Mouse (Mus musculus) heart, adult 11 months (tissue): ENCODE results near the gene Scd4.

Source experiments
- DNase-seq: peaks from one replicate; pipeline ENCODE4 v3.0.0; 2022

The Scd4 gene

DNA sequence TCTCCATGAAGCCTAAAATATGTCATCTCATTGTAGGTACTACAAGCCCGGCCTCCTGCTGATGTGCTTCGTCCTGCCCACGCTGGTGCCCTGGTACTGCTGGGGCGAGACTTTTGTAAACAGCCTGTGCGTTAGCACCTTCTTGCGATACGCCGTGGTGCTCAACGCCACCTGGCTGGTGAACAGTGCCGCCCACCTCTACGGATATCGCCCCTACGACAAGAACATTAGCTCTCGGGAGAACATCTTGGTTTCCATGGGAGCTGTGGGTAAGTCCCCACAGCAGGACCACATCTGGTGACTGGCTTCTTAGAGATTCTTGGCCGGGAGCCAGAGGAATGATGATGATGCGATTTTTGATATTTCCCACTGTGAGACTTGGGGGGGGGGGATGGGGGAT lies 31.7 kb upstream of the Scd4 start:
- DNase-seq = peak; percentile 92

DNA sequence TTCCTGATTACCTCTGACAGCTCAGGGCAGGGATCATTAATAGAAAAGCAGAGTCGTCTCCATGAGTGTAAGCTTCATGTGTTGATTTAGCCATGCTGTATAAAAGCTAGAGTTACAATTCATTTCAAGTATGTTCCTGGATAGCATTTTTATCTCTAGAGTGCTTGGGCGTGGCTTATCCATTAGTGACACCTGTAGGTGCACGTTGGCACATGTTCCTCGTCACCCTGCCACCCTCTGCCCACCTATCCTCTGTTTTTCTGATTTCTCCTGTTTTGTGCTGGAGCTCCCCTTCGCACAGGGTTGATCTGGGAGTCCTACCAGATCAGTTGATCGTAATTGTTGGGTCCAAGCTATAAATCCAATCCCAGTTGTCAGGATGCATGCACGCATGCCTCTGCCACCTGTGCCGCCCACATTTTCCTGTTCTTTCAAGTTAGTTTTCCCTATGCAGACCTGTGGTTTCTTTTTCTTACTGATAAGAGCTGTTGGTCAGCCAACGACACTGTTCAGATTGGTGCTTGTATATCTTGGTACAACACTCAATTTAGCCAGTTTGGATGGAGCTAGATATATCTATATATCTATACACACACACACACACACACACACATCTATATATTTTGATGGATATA lies 31.1 kb upstream of the Scd4 start:
- DNase-seq = peak; percentile 76

DNA sequence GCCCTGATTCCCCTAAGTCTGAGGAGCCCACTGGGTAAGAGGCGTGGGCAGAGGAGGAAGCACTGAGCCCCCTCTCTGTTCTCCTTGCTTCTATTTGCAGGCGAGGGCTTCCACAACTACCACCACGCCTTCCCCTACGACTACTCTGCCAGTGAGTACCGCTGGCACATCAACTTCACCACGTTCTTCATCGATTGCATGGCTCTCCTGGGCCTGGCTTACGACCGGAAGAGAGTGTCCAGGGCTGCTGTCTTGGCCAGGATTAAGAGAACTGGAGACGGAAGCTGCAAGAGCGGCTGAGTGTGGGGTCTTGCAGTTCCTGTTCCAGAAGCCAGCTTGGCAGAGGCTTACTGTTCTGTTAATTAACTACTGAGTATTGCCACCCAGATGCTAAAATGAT lies 30.0 kb upstream of the Scd4 start:
- peak; percentile 90 for DNase-seq

DNA sequence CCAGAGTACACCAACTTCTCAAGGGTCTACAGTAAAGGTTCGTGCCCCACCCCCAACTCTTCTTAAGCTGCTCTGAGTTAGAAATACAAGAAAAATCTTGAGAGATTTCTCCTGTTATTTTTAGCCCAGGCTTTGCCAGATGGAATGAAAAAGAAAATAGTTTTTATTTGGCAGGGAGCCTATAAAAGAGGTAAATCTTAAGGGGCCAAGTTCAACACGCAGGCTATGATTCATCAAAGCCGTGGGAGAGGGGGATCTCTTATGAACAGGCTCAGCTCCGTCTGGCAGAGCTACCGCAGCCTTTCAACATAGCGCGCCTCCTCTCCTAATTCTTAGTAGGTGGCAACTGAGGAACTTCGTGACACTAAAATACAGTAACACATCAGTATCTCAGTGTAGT lies 29.4 kb upstream of the Scd4 start:
- DNase-seq = peak; percentile 87

GRCm38 (mm10) chr19:44304419-44304818 lies 28.5 kb upstream of the Scd4 start:
- no peak for DNase-seq

DNA sequence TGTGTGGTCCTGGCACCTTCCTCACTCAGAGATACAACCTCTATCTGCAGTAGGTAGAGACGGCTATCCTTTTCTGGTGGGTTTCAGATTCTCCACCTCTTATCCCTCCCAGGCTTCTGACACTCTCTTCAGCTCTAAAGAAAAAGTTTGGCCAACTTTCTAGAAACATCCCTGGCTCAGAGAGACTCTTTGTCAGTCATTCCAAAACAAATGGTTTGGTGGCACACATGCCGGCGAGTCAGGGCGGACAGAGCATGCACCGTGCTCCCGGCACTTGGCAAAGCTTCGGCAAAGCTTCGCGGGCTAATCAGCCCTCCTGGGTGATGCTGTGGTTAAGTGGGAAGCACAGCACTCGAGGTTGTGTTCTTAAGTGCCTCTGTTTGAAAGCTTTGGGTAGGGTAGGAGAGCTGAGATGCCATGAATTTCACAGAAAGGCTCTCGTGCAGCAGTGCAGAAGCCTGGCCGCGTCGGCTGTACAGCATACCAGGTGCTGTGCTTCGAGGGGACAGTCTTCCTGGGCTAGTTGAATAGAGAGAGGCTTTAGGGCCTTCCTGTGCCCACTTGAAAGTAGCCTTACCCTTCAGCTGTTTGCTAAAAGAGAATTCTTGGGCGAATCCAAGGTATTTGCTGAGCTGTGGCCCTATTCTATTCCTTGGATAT lies 27.9 kb upstream of the Scd4 start:
- DNase-seq = peak; percentile 67

- DNase-seq = peak; percentile 77
Measured at GRCm38 (mm10) chr19:44305701-44306100, 27.2 kb upstream of the Scd4 start.

GRCm38 (mm10) chr19:44306171-44306570 lies 26.7 kb upstream of the Scd4 start:
- peak; percentile 61 for DNase-seq

- DNase-seq = peak; percentile 82
Measured at GRCm38 (mm10) chr19:44307101-44307914, 25.6 kb upstream of the Scd4 start.

- peak; percentile 76 for DNase-seq
Measured at GRCm38 (mm10) chr19:44307915-44308470, 24.9 kb upstream of the Scd4 start.

GRCm38 (mm10) chr19:44308611-44309246 lies 24.2 kb upstream of the Scd4 start:
- DNase-seq = peak; percentile 9

- DNase-seq = peak; percentile 15
Measured at GRCm38 (mm10) chr19:44309351-44310154, 23.3 kb upstream of the Scd4 start.

- DNase-seq = peak; percentile 76
Measured at GRCm38 (mm10) chr19:44310155-44310575, 22.7 kb upstream of the Scd4 start.

DNA sequence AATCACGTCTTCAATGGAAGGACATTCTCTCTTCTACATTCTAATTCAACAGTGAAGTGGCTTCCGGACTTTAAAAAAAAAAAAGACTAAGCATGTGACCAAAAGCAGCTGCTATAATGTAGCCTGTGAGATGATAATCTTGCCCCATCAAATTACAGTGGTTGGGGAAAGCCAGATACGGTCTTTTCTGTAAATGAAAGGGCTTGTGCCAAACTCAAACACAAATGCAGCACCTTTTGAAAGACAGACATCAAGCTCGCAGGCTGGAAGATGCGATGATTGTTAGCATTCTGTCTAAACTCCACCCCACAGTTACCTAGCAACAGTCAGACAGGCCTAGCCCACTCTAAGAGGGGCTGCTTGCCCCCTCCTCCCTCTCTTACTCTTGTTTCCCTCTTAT lies 22.1 kb upstream of the Scd4 start:
- DNase-seq = no peak

DNA sequence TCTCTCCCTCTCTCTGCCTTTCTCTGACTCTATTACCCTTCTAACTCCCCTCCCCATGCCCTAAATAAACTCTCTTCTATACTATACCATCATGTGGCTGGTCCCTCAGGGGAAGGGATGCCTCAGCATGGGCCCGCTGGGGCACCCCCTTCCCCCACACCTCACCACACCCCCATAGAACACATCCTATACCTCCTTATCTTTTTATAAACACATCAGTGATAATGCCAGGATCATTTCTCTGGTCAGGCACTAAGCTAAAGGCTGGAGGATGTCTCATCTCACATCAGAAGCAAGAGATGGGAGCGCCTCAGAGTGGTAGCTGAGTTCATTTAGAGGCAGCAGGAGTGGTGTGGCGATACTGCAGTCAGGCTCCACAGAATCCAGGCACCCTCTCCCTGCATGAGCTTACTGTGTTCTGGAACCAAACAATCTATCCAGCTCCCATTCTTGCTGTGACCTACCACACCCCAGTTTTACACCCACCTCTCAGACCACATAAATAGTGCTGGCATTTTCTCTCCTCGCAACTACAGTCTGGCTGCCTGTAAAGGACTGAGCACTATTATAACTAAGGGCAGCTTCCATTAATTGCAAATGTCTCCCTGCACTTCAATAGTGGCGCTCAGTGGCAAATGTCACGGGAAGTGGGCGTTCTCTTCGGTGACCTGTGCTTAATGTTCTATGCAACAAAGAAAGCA lies 21.4 kb upstream of the Scd4 start:
- peak; percentile 83 for DNase-seq

- DNase-seq = peak; percentile 93
Measured at GRCm38 (mm10) chr19:44312007-44312360, 20.9 kb upstream of the Scd4 start.

DNA sequence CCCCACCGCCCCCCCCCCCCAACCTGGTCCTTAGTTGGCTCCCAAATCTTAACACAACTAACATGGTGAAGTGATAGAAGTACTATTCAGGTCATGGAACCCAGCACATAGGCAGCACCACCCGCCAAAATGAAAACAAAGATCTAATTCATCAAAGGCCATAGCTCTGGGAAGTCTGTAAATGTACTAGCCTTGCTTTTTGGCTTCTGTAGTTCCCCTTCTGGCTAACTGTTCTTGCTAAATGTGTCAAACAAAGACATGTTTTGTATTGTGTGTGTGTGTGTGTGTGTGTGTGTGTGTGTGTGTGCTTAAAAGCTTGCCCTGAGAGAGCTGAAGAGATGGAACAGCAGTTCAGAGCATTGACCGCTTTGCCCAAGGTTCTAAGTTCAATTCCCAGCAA lies 19.8 kb upstream of the Scd4 start:
- peak; percentile 76 for DNase-seq

DNA sequence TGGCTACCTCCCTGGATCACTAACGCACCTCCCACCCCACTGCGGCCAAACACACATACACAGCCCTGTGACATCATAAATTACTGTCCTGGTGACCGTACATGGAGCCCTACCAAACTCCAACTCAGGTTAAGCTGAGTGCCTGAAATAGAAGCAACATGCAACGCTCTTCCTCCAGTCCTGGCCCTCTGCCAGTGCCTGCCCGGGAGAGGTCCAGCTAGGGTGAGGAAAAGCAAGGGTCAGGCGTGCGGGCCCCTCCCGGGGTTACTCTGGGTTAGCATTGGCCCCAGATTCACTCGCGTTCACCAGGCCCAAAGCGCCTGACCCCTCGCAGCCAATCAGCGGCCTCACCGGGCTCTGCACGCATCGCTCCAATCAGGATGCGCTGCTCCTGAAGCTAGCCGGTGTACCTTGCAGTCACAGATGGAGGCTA lies 18.5 kb upstream of the Scd4 start:
- DNase-seq = peak; percentile 100

DNA sequence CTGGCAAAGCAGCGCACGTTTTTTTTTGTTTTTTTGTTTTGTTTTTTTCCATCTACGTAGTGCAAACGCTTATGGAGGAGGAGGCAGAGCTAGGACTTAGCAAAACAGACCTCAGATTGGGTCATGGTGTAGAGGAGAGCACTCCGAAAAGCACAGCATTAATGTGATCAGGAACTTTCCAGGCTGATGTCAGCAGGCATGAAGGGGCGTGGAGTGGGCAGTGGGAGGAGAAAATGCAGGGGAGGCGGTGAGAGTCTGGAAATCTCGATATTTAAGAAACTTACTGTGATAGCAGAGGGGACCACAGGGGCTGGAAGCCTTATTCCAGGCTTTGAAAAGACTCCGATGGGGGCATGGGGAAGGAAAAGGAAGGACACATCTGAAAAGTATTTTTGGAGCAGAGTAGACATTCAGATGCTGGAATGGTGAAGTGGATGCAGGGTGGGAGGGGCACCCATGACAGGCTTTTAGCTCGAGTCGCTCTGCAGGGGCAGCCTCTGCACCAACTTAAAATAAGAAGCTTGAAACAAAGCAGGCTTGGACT lies 17.9 kb upstream of the Scd4 start:
- peak; percentile 97 for DNase-seq

DNA sequence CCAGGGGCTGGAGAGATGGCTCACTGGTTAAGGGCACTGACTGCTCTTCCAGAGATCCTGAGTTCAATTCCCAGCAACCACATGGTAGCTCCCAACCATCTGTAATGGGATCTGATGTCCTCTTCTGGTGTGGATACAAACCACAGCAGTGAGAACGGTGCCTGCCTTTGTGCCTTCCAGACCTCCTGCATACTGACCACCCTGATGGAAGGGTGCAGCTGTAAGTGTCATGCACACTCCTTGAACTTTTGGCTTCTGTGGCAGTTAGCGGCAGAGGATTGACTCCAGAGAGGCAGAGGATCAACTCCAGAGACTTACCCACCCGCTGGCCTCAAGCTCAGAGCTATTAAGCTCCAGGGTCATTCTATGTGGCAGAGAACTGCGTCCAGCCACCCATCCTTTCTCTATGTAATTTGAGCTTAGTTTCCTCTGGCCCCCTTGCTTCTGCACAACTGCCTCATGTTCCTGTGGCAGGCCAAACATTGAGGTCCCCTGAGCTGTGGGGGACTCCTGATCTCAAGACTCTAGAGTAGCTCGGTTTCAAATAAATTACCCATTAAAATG lies 16.1 kb upstream of the Scd4 start:
- peak; percentile 73 for DNase-seq

DNA sequence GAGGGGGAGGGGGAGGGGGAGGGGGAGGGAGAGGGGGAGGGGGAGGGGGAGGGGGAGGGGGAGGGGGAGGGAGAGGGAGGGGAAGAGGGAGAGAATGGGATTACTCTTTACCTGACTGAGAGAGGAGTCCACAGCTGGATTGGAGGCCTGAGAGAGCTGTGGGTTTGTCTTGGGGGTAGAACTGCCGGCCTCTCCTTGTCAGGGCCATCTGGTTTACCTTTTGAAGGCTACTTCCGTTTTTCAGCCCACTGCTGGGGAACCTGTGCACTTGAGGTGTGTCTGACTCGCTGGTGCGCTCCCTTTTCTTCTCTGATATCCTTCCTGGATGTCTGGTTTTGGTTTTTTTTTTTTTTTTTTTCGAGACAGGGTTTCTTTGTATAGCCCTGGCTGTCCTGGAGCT lies 15.5 kb upstream of the Scd4 start:
- peak; percentile 79 for DNase-seq
